Mouse (Mus musculus) adrenal gland, postnatal 14 days (tissue): ENCODE measurements around the gene C130079G13Rik. TPM values are rescaled to one million over a fixed set of nuclear protein-coding genes. Genes with fewer than 3 reads are reported as not detected.
"Not testable (repeated sequence)": the region's sequence is repeated elsewhere in the genome, so short reads cannot be mapped to it uniquely, and the experiment has no call there.

ENCODE experiments used
- DNase-seq: peaks from one replicate; pipeline ENCODE4 v3.0.0; 2021; ENCODE audit warnings: mixed read lengths
- long read RNA-seq, 2 experiments: library from polyadenylated mRNA; stranded (forward); transcript quantifications; one replicate each; pipeline ENCODE4 v2.0.0; 2021
- total RNA-seq: library from RNA; stranded (reverse); gene quantifications from 2 replicates; pipeline ENCODE4 v1.2.3, GENCODE M21; 2021

C130079G13Rik gene
- not detected in 2 replicates for total RNA-seq
- long read RNA-seq, experiment 1 = 0 reads
- long read RNA-seq, experiment 2 = 0 reads

GRCm38 (mm10) chr3:59924914-59925313, at the start of gene C130079G13Rik:
TSS of gene C130079G13Rik (plus strand) at chr3:59925214.
- no peak for DNase-seq

GRCm38 (mm10) chr3:59877601-59878000, 47.4 kb upstream of the C130079G13Rik start:
- DNase-seq = not testable (repeated sequence)

- not testable (repeated sequence) for DNase-seq
These were observed 45.0 kb upstream of the C130079G13Rik start for GRCm38 (mm10) chr3:59879801-59880554.

GRCm38 (mm10) chr3:59893276-59893675, 31.7 kb upstream of the C130079G13Rik start:
- peak; percentile 9 for DNase-seq

- no peak for DNase-seq
These were observed 9.6 kb downstream of the C130079G13Rik start for GRCm38 (mm10) chr3:59934621-59935020.

GRCm38 (mm10) chr3:59947294-59947950, 22.4 kb downstream of the C130079G13Rik start:
- no peak for DNase-seq

- DNase-seq = peak; percentile 27
These were observed 45.9 kb downstream of the C130079G13Rik start for GRCm38 (mm10) chr3:59970891-59971290.

GRCm38 (mm10) chr3:59974591-59974990, 49.6 kb downstream of the C130079G13Rik start:
- DNase-seq = no peak

Other genes starting within 250 kb of the C130079G13Rik start
- gene Gm5538, start 195.4 kb upstream of the C130079G13Rik start, total RNA-seq = not detected in 2 replicates
- gene Gm8298, start 64.2 kb upstream of the C130079G13Rik start, total RNA-seq = not detected in 2 replicates
- gene Aadacl2, start 81.5 kb downstream of the C130079G13Rik start, total RNA-seq = not detected in 2 replicates
- gene Aadac, start 100.5 kb downstream of the C130079G13Rik start, total RNA-seq = 3.0 and 53.4 TPM in 2 replicates
- gene Sucnr1, start 156.7 kb downstream of the C130079G13Rik start, total RNA-seq = 1.8 and 2.0 TPM in 2 replicates